Mouse (Mus musculus): ENCODE data around the gene Uba5. TPM values are rescaled to one million over a fixed set of nuclear protein-coding genes. Genes with fewer than 3 reads are reported as not detected.

Uba5 gene
- polyA plus RNA-seq, 1 experiment from 2014 or later = 67.5 TPM

GRCm38 (mm10) chr9:104078780-104079179 is 15.8 kb upstream of the Uba5 start:
- no peak for ATAC-seq (ENCODE audit: low read depth)
- H3K27me3 ChIP-seq (replicated peaks; ENCODE audit: control insufficient read depth, insufficient read depth, low read length) = no peaks in the 10 kb centered on the region
- no peak for DNase-seq (ENCODE audit: low spot score)

GRCm38 (mm10) chr9:104075808-104076207 is 12.9 kb upstream of the Uba5 start:
- Histone ChIP-seq H3K4me3 (ENCODE audit: low read depth, low read length) (no peak overlapping the region), H3K36me3 (ENCODE audit: control insufficient read depth, insufficient read depth, low read length) (no peaks in the 10 kb centered on the region), H3K9ac (ENCODE audit: low read depth, low read length) (no peak overlapping the region), H3K4me2 (ENCODE audit: low read depth, low read length) (no peak overlapping the region), H3K27ac (replicated peaks; ENCODE audit: low read depth, low read length) (no peak overlapping the region), H3K4me1 (ENCODE audit: control insufficient read depth, insufficient read depth, low read length) (no peaks in the 10 kb centered on the region), H3K27me3 (replicated peaks; ENCODE audit: control insufficient read depth, insufficient read depth, low read length) (no peaks in the 10 kb centered on the region), H3K9me3 (ENCODE audit: control insufficient read depth, low read length) (no peaks in the 10 kb centered on the region)
- DNase-seq (ENCODE audit: low spot score) = no peak
- 63% methylated on average over 2 of the region's 2 CpGs for WGBS
- no peak for ATAC-seq (ENCODE audit: low read depth)

More at GRCm38 (mm10) chr9:104078780-104079179, 15.8 kb upstream of the Uba5 start:
- Histone ChIP-seq H3K36me3 (ENCODE audit: control insufficient read depth, insufficient read depth, low read length) (0 out of 2 replicates have a peak, but pooled peaks cover 3% of the 10 kb centered on the region), H3K9me3 (ENCODE audit: control insufficient read depth, low read length) (no peaks in the 10 kb centered on the region), H3K27ac (replicated peaks; ENCODE audit: low read depth, low read length) (no peak overlapping the region), H3K4me1 (ENCODE audit: control insufficient read depth, insufficient read depth, low read length) (no peaks in the 10 kb centered on the region), H3K9ac (ENCODE audit: low read depth, low read length) (no peak overlapping the region), H3K4me3 (ENCODE audit: low read depth, low read length) (no peak overlapping the region), H3K4me2 (ENCODE audit: low read depth, low read length) (no peak overlapping the region)
- 100% methylated on average over 1 of the region's 1 CpGs for WGBS

- H3K27ac ChIP-seq (replicated peaks; ENCODE audit: low read depth, low read length) = no peak overlapping the region
- ATAC-seq (ENCODE audit: low read depth) (no peak), DNase-seq (ENCODE audit: low spot score) (no peak)
- no peak overlapping the region for H3K4me2 ChIP-seq (ENCODE audit: low read depth, low read length)
- no peak overlapping the region for H3K9ac ChIP-seq (ENCODE audit: low read depth, low read length)
- no peaks in the 10 kb centered on the region for H3K4me1 ChIP-seq (ENCODE audit: control insufficient read depth, insufficient read depth, low read length)
- no peaks in the 10 kb centered on the region for H3K9me3 ChIP-seq (ENCODE audit: control insufficient read depth, low read length)
- no peaks in the 10 kb centered on the region for H3K36me3 ChIP-seq (ENCODE audit: control insufficient read depth, insufficient read depth, low read length)
- 76% methylated on average over 8 of the region's 8 CpGs for WGBS
- no peaks in the 10 kb centered on the region for H3K27me3 ChIP-seq (replicated peaks; ENCODE audit: control insufficient read depth, insufficient read depth, low read length)
- no peak overlapping the region for H3K4me3 ChIP-seq (ENCODE audit: low read depth, low read length)
Observed at GRCm38 (mm10) chr9:104070863-104071604, 8.1 kb upstream of the Uba5 start.

- Histone ChIP-seq H3K4me3 (ENCODE audit: low read depth, low read length) (no peak overlapping the region), H3K27me3 (replicated peaks; ENCODE audit: control insufficient read depth, insufficient read depth, low read length) (no peaks in the 10 kb centered on the region), H3K4me2 (ENCODE audit: low read depth, low read length) (no peak overlapping the region), H3K9me3 (ENCODE audit: control insufficient read depth, low read length) (no peaks in the 10 kb centered on the region), H3K36me3 (ENCODE audit: control insufficient read depth, insufficient read depth, low read length) (no peaks in the 10 kb centered on the region), H3K4me1 (ENCODE audit: control insufficient read depth, insufficient read depth, low read length) (no peaks in the 10 kb centered on the region), H3K9ac (ENCODE audit: low read depth, low read length) (no peak overlapping the region), H3K27ac (replicated peaks; ENCODE audit: low read depth, low read length) (no peak overlapping the region)
- DNase-seq (ENCODE audit: low spot score) (no peak), ATAC-seq (ENCODE audit: low read depth) (no peak)
- WGBS = 75% methylated on average over 4 of the region's 4 CpGs
Observed at GRCm38 (mm10) chr9:104070241-104070640, 7.3 kb upstream of the Uba5 start.

- peaks cover 11% of the 10 kb centered on the region for H3K4me1 ChIP-seq (ENCODE audit: control insufficient read depth, insufficient read depth, low read length)
- no peak overlapping the region for H3K9ac ChIP-seq (ENCODE audit: low read depth, low read length)
- ATAC-seq (ENCODE audit: low read depth) = no peak
- no peaks in the 10 kb centered on the region for H3K27me3 ChIP-seq (replicated peaks; ENCODE audit: control insufficient read depth, insufficient read depth, low read length)
- no peak overlapping the region for H3K4me3 ChIP-seq (ENCODE audit: low read depth, low read length)
- DNase-seq (ENCODE audit: low spot score) = no peak
- H3K9me3 ChIP-seq (ENCODE audit: control insufficient read depth, low read length) = no peaks in the 10 kb centered on the region
- 22% methylated on average over 1 of the region's 1 CpGs for WGBS
- H3K36me3 ChIP-seq (ENCODE audit: control insufficient read depth, insufficient read depth, low read length) = peaks cover 11% of the 10 kb centered on the region
- no peak overlapping the region for H3K27ac ChIP-seq (replicated peaks; ENCODE audit: low read depth, low read length)
- no peak overlapping the region for H3K4me2 ChIP-seq (ENCODE audit: low read depth, low read length)
Observed at GRCm38 (mm10) chr9:104064571-104064970, 1.6 kb upstream of the Uba5 start.

- Histone ChIP-seq H3K9me3 (ENCODE audit: control insufficient read depth, low read length) (no peaks in the 10 kb centered on the region), H3K9ac (ENCODE audit: low read depth, low read length) (peak within 1 kb of the TSS; percentile 85), H3K27ac (replicated peaks; ENCODE audit: low read depth, low read length) (peak within 1 kb of the TSS; percentile 70; the same call in 1 of the 2 replicates), H3K36me3 (ENCODE audit: control insufficient read depth, insufficient read depth, low read length) (peaks cover 18% of the 10 kb centered on the region), H3K27me3 (replicated peaks; ENCODE audit: control insufficient read depth, insufficient read depth, low read length) (no peaks in the 10 kb centered on the region), H3K4me1 (ENCODE audit: control insufficient read depth, insufficient read depth, low read length) (peaks cover 11% of the 10 kb centered on the region), H3K4me3 (ENCODE audit: low read depth, low read length) (peak within 1 kb of the TSS; percentile 90), H3K4me2 (ENCODE audit: low read depth, low read length) (peak within 1 kb of the TSS; percentile 96)
- ATAC-seq (ENCODE audit: low read depth) (peak; percentile 97), DNase-seq (ENCODE audit: low spot score) (peak; percentile 95)
- WGBS = under 1% methylated on average over 23 of the region's 30 CpGs
Observed at GRCm38 (mm10) chr9:104063244-104063961, 469 bp upstream of the Uba5 start, which contains the start of gene Acad11. Gene Acad11 (plus strand): TSS chr9:104063377.

GRCm38 (mm10) chr9:104051028-104051427 is 11.9 kb downstream of the Uba5 start:
- no peak for DNase-seq (ENCODE audit: low spot score)
- Histone ChIP-seq H3K4me3 (ENCODE audit: low read depth, low read length) (no peak overlapping the region), H3K9ac (ENCODE audit: low read depth, low read length) (no peak overlapping the region), H3K4me2 (ENCODE audit: low read depth, low read length) (no peak overlapping the region), H3K9me3 (ENCODE audit: control insufficient read depth, low read length) (no peaks in the 10 kb centered on the region), H3K36me3 (ENCODE audit: control insufficient read depth, insufficient read depth, low read length) (peaks cover 97% of the 10 kb centered on the region), H3K27ac (replicated peaks; ENCODE audit: low read depth, low read length) (no peak overlapping the region), H3K4me1 (ENCODE audit: control insufficient read depth, insufficient read depth, low read length) (no peaks in the 10 kb centered on the region), H3K27me3 (replicated peaks; ENCODE audit: control insufficient read depth, insufficient read depth, low read length) (no peaks in the 10 kb centered on the region)
- ATAC-seq (ENCODE audit: low read depth) = no peak
- WGBS = 93% methylated on average over 6 of the region's 6 CpGs

- DNase-seq (ENCODE audit: low spot score) (no peak), ATAC-seq (ENCODE audit: low read depth) (no peak)
- H3K27me3 ChIP-seq (replicated peaks; ENCODE audit: control insufficient read depth, insufficient read depth, low read length) = no peaks in the 10 kb centered on the region
- H3K27ac ChIP-seq (replicated peaks; ENCODE audit: low read depth, low read length) = no peak overlapping the region
- H3K9me3 ChIP-seq (ENCODE audit: control insufficient read depth, low read length) = no peaks in the 10 kb centered on the region
- H3K9ac ChIP-seq (ENCODE audit: low read depth, low read length) = no peak overlapping the region
- WGBS = 81% methylated on average over 4 of the region's 4 CpGs
- no peaks in the 10 kb centered on the region for H3K4me1 ChIP-seq (ENCODE audit: control insufficient read depth, insufficient read depth, low read length)
- no peak overlapping the region for H3K4me2 ChIP-seq (ENCODE audit: low read depth, low read length)
- peaks cover 54% of the 10 kb centered on the region for H3K36me3 ChIP-seq (ENCODE audit: control insufficient read depth, insufficient read depth, low read length)
- no peak overlapping the region for H3K4me3 ChIP-seq (ENCODE audit: low read depth, low read length)
Observed at GRCm38 (mm10) chr9:104043676-104044075, 19.3 kb downstream of the Uba5 start.

Data from embryonic facial prominence, embryonic 14.5 days (tissue).